Mouse (Mus musculus): ENCODE results near the gene Eml4.
A peak's percentile ranks its signal among the peaks of the same experiment; 100 is the strongest.

The Eml4 gene

GRCm38 (mm10) chr17:83512130-83512529 is 161.4 kb downstream of the Eml4 start:
- DNase-seq: no peak

- DNase-seq: no peak
Measured at GRCm38 (mm10) chr17:83513655-83514212, 163.0 kb downstream of the Eml4 start.

- peak; percentile 88 to 89 for DNase-seq
Measured at GRCm38 (mm10) chr17:83514213-83514701, 163.5 kb downstream of the Eml4 start.

- no peak for DNase-seq
Measured at GRCm38 (mm10) chr17:83517280-83518015, 166.7 kb downstream of the Eml4 start, which contains the start of gene Cox7a2l. Cox7a2l (minus strand) TSS chr17:83517330.

GRCm38 (mm10) chr17:83521881-83522280 is 171.2 kb downstream of the Eml4 start:
- DNase-seq: no peak

- no peak for DNase-seq
Measured at GRCm38 (mm10) chr17:83522590-83523379, 172.1 kb downstream of the Eml4 start.

GRCm38 (mm10) chr17:83524753-83525152 is 174.0 kb downstream of the Eml4 start:
- peak; percentile 21 to 54 for DNase-seq

- peak; percentile 27 to 46 for DNase-seq
Measured at GRCm38 (mm10) chr17:83525596-83525995, 174.9 kb downstream of the Eml4 start.

GRCm38 (mm10) chr17:83526091-83526561 is 175.4 kb downstream of the Eml4 start:
- DNase-seq: peak; percentile 22 to 40

- DNase-seq: peak; percentile 73 to 83
Measured at GRCm38 (mm10) chr17:83526624-83527532, 176.1 kb downstream of the Eml4 start.

- DNase-seq: peak; percentile 21 to 33
Measured at GRCm38 (mm10) chr17:83527651-83528381, 177.1 kb downstream of the Eml4 start.
